Mouse (Mus musculus) hindbrain, postnatal 0 days (tissue): ENCODE results near the gene Mios. TPM values are rescaled to one million over a fixed set of nuclear protein-coding genes. Genes with fewer than 3 reads are reported as not detected.
A peak's percentile ranks its signal among the peaks of the same experiment; 100 is the strongest.

Experiments
- ATAC-seq: fragments of 200-750 bp; cut with Nextera tagmentation; 2 replicates; pipeline ENCODE4 v1.8.0; 2017; ENCODE audit warnings: mild to moderate bottlenecking, moderate TSS enrichment, moderate library complexity
- DNase-seq: peaks from one replicate; pipeline ENCODE4 v3.0.0-alpha.2; 2015; ENCODE audit warnings: low spot score
- H3K27ac ChIP-seq: fragments of 300-500 bp; sonication (generic); 2 replicates; pipeline ENCODE4 v1.5.1; 2014; ENCODE audit warnings: mild to moderate bottlenecking
- H3K27me3 ChIP-seq: fragments of 300-500 bp; sonication (generic); 2 replicates; pipeline ENCODE4 v1.6.1; 2014; ENCODE audit warnings: low read length, mixed read lengths; ENCODE audit not compliant: insufficient read depth
- H3K36me3 ChIP-seq: fragments of 300-500 bp; sonication (generic); 2 replicates; pipeline ENCODE4 v1.6.1; 2014; ENCODE audit warnings: low read length, mixed read lengths; ENCODE audit not compliant: insufficient read depth
- H3K4me1 ChIP-seq: fragments of 300-500 bp; sonication (generic); 2 replicates; pipeline ENCODE4 v1.6.1; 2014; ENCODE audit warnings: antibody characterized with exemption, low read length, mixed read lengths; ENCODE audit not compliant: insufficient read depth
- H3K4me2 ChIP-seq: fragments of 300-500 bp; sonication (generic); 2 replicates; pipeline ENCODE4 v1.6.1; 2014; ENCODE audit warnings: low read depth, mild to moderate bottlenecking, low read length, moderate library complexity, mixed read lengths
- H3K4me3 ChIP-seq: fragments of 300-500 bp; sonication (generic); 2 replicates; pipeline ENCODE4 v1.5.1; 2014; ENCODE audit warnings: low read length
- H3K9ac ChIP-seq: fragments of 300-500 bp; sonication (generic); replicated peaks from 2 replicates; pipeline ENCODE4 v1.6.1; 2014; ENCODE audit warnings: mild to moderate bottlenecking, low read length, moderate library complexity, mixed read lengths
- H3K9me3 ChIP-seq: fragments of 300-500 bp; sonication (generic); 2 replicates; pipeline ENCODE4 v1.6.1; 2016; ENCODE audit warnings: low read length, mixed read lengths
- CTCF ChIP-seq: IDR thresholded peaks from 2 replicates; pipeline ENCODE4 v1.5.1; 2016; ENCODE audit warnings: antibody characterized with exemption, control low read depth, low read depth
- WGBS: fragments of 180-500 bp; shearing (Covaris S2); extraction: QIAGEN DNeasy Blood & Tissue Kit; methylation state at CpG from one replicate; pipeline ENCODE4 v1.1.7; 2014; 5-methylcytosine and 5-hydroxymethylcytosine counted together
- polyA plus RNA-seq: library from polyadenylated mRNA; unstranded; fragments of >200 nt; fragmentation: Nextera tagmentation; extraction: Ambion mirVana; gene quantifications from 2 replicates; pipeline ENCODE4 v1.2.1, GENCODE M21; 2015
- total RNA-seq: library from RNA; depleted of rRNA; stranded (reverse); fragments of >200 nt; gene quantifications from 2 replicates; pipeline ENCODE4 v1.2.3, GENCODE M21; 2014; rRNA removed

Gene Mios
- total and polyA plus RNA-seq, 2 experiments from 2014 or later: 18.9 to 21.3 TPM

- Histone ChIP-seq H3K4me3 (no peak overlapping the region), H3K4me2 (no peak overlapping the region), H3K9me3 (no peaks in the 10 kb centered on the region), H3K36me3 (0 out of 2 replicates have a peak, but pooled peaks cover 4% of the 10 kb centered on the region), H3K9ac (no peak overlapping the region), H3K4me1 (no peaks in the 10 kb centered on the region), H3K27ac (no peak overlapping the region), H3K27me3 (no peaks in the 10 kb centered on the region)
- TF ChIP-seq CTCF: peak; percentile 75
- DNase-seq: peak; percentile 86
- whole genome bisulfite sequencing: 3% methylated on average over 1 of the region's 1 CpGs
- ATAC-seq: peak; percentile 80; the same call in 1 of the 2 replicates
Measured at GRCm38 (mm10) chr6:8275098-8275497, 66.1 kb downstream of the Mios start.

GRCm38 (mm10) chr6:8276431-8276830 lies 67.4 kb downstream of the Mios start:
- no peak overlapping the region for H3K9ac ChIP-seq
- no peak for TF ChIP-seq CTCF
- H3K36me3 ChIP-seq: 0 out of 2 replicates have a peak, but pooled peaks cover 4% of the 10 kb centered on the region
- H3K27me3 ChIP-seq: no peaks in the 10 kb centered on the region
- no peak for ATAC-seq
- no peak for DNase-seq
- WGBS: 88% methylated on average over 4 of the region's 4 CpGs
- no peaks in the 10 kb centered on the region for H3K9me3 ChIP-seq
- H3K4me3 ChIP-seq: no peak overlapping the region
- H3K27ac ChIP-seq: no peak overlapping the region
- no peak overlapping the region for H3K4me2 ChIP-seq
- no peaks in the 10 kb centered on the region for H3K4me1 ChIP-seq

- Histone ChIP-seq H3K9ac (no peak overlapping the region), H3K4me1 (no peaks in the 10 kb centered on the region), H3K36me3 (no peaks in the 10 kb centered on the region), H3K27ac (no peak overlapping the region), H3K4me3 (no peak overlapping the region), H3K27me3 (no peaks in the 10 kb centered on the region), H3K4me2 (no peak overlapping the region), H3K9me3 (no peaks in the 10 kb centered on the region)
- ATAC-seq (no peak), DNase-seq (no peak)
- WGBS: 79% methylated on average over 5 of the region's 5 CpGs
- peak; percentile 53 for TF ChIP-seq CTCF
Measured at GRCm38 (mm10) chr6:8278426-8279002, 69.5 kb downstream of the Mios start.

- Histone ChIP-seq H3K27me3 (no peaks in the 10 kb centered on the region), H3K4me3 (no peak overlapping the region), H3K9me3 (no peaks in the 10 kb centered on the region), H3K4me2 (no peak overlapping the region), H3K36me3 (no peaks in the 10 kb centered on the region), H3K4me1 (no peaks in the 10 kb centered on the region), H3K9ac (no peak overlapping the region), H3K27ac (no peak overlapping the region)
- DNase-seq: no peak
- no peak for TF ChIP-seq CTCF
- WGBS: 69% methylated on average over 4 of the region's 4 CpGs
- ATAC-seq: no peak
Measured at GRCm38 (mm10) chr6:8283255-8283654, 74.2 kb downstream of the Mios start.

GRCm38 (mm10) chr6:8285401-8285960 lies 76.5 kb downstream of the Mios start:
- WGBS: 58% methylated on average over 3 of the region's 3 CpGs
- no peak for ATAC-seq
- H3K36me3 ChIP-seq: no peaks in the 10 kb centered on the region
- H3K4me2 ChIP-seq: no peak overlapping the region
- no peak overlapping the region for H3K27ac ChIP-seq
- H3K9ac ChIP-seq: no peak overlapping the region
- no peak overlapping the region for H3K4me3 ChIP-seq
- no peak for TF ChIP-seq CTCF
- peak; percentile 37 for DNase-seq
- no peaks in the 10 kb centered on the region for H3K9me3 ChIP-seq
- H3K27me3 ChIP-seq: no peaks in the 10 kb centered on the region
- no peaks in the 10 kb centered on the region for H3K4me1 ChIP-seq

Other genes with a start within 250 kb of the Mios start
- gene Col28a1, start 16.6 kb upstream of the Mios start, total RNA-seq: 0.75 and 0.94 TPM in 2 replicates
- 1.4 and 1.5 TPM in 2 replicates for gene Col28a1, start 16.6 kb upstream of the Mios start, polyA plus RNA-seq
- gene Rpa3, start 50.0 kb downstream of the Mios start, total RNA-seq: 10.1 and 23.8 TPM in 2 replicates
- 38.6 and 48.9 TPM in 2 replicates for gene Rpa3, start 50.0 kb downstream of the Mios start, polyA plus RNA-seq
- gene Umad1, start 50.1 kb downstream of the Mios start, total RNA-seq: 16.9 and 24.2 TPM in 2 replicates
- gene Umad1, start 50.1 kb downstream of the Mios start, polyA plus RNA-seq: 56.6 and 57.8 TPM in 2 replicates
- gene Gm45062, start 50.2 kb downstream of the Mios start, total RNA-seq: 1.8 and 6.6 TPM in 2 replicates
- 4.7 and 4.9 TPM in 2 replicates for gene Gm45062, start 50.2 kb downstream of the Mios start, polyA plus RNA-seq